Mouse (Mus musculus) thymus, adult 2 months (tissue): ENCODE results near the gene Gm20388.

Source experiments
- CTCF ChIP-seq: fragments of 200-500 bp; IDR thresholded peaks from 2 replicates; pipeline ENCODE4 v1.5.1; 2012; ENCODE audit warnings: mild to moderate bottlenecking, control low read depth, low read length, moderate library complexity, borderline replicate concordance; ENCODE audit not compliant: control insufficient read depth, poor library complexity, insufficient read depth; ENCODE audit errors: extremely low read depth
- POLR2A ChIP-seq: fragments of 200-500 bp; IDR thresholded peaks from 2 replicates; pipeline ENCODE4 v1.6.1; 2012; ENCODE audit warnings: mild to moderate bottlenecking, low read length, control low read depth, moderate library complexity; ENCODE audit not compliant: control insufficient read depth, poor library complexity, insufficient read depth; ENCODE audit errors: extremely low read depth

DNA sequence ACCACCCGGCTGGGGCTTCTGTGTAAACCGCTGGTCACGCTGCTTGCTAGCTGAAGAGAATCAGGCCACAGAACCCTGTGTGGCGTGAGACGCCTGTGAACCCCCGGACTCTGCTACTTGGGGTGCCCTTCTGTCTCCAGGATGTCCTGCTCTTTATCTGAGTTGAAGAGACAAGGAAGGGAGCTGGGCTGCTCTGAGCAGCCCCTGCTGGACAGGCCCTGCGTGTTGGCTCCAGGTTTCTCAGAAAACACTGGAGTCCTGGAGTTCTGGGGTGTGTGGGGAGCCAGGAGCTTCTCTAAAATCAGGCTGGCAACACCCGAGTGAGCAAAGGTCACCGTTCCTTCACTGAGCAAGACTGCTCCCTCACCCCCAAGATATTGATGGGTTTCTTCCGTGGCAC is 971.0 kb downstream of the Gm20388 start:
- TF ChIP-seq CTCF, result no peak
- no peak for TF ChIP-seq POLR2A
